ENCODE assay signal across 8 mouse cellular contexts in genomic region chr16:18836468-18837208, GRCm38 (mm10). TPM values are rescaled to one million over a fixed set of nuclear protein-coding genes. Genes with fewer than 3 reads are reported as not detected.
DNase-seq lines count a peak whose midpoint lies in the region; ATAC-seq and TF ChIP-seq lines count a peak whose summit lies in the region.

TSS of gene 2510002D24Rik (plus strand) at chr16:18836578.
TSS of gene Gm28539 (plus strand) at chr16:18836584.

- peak within 1 kb of the TSS; percentile 90 to 92 for H3K4me3 ChIP-seq in MEL (ENCODE audit: control insufficient read depth in 1 of 2, insufficient read depth in 1 of 2, low read depth in 2 of 2, low read length in 2 of 2)
- peak within 1 kb of the TSS; percentile 85 for H3K4me3 ChIP-seq in lung, embryonic 16.5 days (ENCODE audit: low read length)

- peaks cover 4% of the 10 kb centered on the region in 2 experiments; a peak in 2 of 4 replicates for H3K4me1 ChIP-seq in MEL (ENCODE audit: control insufficient read depth in 1 of 2, insufficient read depth in 2 of 2, low read length in 2 of 2)
- H3K4me1 ChIP-seq in lung, embryonic 16.5 days (replicated peaks; ENCODE audit: control insufficient read depth, insufficient read depth, low read length): peaks cover 3% of the 10 kb centered on the region; the same call in 1 of the 2 replicates

- H3K27me3 ChIP-seq in MEL (ENCODE audit: control insufficient read depth in 1 of 2, insufficient read depth in 2 of 2, low read length in 2 of 2): no peaks in the 10 kb centered on the region
- H3K27me3 ChIP-seq in lung, embryonic 16.5 days (ENCODE audit: control insufficient read depth, insufficient read depth, low read depth, low read length): no peaks in the 10 kb centered on the region

- under 1% methylated on average over 46 of the region's 46 CpGs for WGBS in lung, embryonic 16.5 days

- TF ChIP-seq EP300 in MEL (IDR thresholded peaks at IDR 0.05; ENCODE audit: low read depth in 1 of 2, low read length in 2 of 2): no peak

- H3K4me2 ChIP-seq in lung, embryonic 16.5 days (ENCODE audit: low read depth, low read length): peak within 1 kb of the TSS; percentile 78

- peak; percentile 81 to 90 for TF ChIP-seq POLR2A in MEL (IDR thresholded peaks at IDR 0.05; ENCODE audit: control insufficient read depth in 1 of 2, insufficient read depth in 1 of 2, low read depth in 1 of 2, low read length in 2 of 2, poor library complexity in 1 of 2)

- peak; percentile 99 for ATAC-seq in hematopoietic stem cell, adult 5-6 weeks (replicated peaks in 1 of 2; ENCODE audit: insufficient read depth in 1 of 2, low FRiP score in 2 of 2, low TSS enrichment in 1 of 2, low read depth in 1 of 2, poor library complexity in 2 of 2, severe bottlenecking in 2 of 2)
- ATAC-seq in lung, embryonic 16.5 days (ENCODE audit: low read depth): peak; percentile 98

- H3K9ac ChIP-seq in MEL (ENCODE audit: control insufficient read depth, low read depth, low read length, poor library complexity, severe bottlenecking): peak within 1 kb of the TSS; percentile 86
- peak within 1 kb of the TSS; percentile 87 for H3K9ac ChIP-seq in lung, embryonic 16.5 days (ENCODE audit: low read length)

- no peak for TF ChIP-seq RAD21 in MEL (IDR thresholded peaks at IDR 0.05; ENCODE audit: low read depth, low read length)

- H3K27ac ChIP-seq in MEL (ENCODE audit: control insufficient read depth, low read depth, low read length): peak within 1 kb of the TSS; percentile 53
- H3K27ac ChIP-seq in lung, embryonic 16.5 days (ENCODE audit: low read length): peak within 1 kb of the TSS; percentile 72

- TF ChIP-seq CTCF in MEL (IDR thresholded peaks at IDR 0.05 in 2 of 3, conservative IDR thresholded peaks at IDR 0.05 in 1 of 3; ENCODE audit: control insufficient read depth in 1 of 3, insufficient read depth in 1 of 3, low read depth in 2 of 3, low read length in 3 of 3, poor library complexity in 1 of 3, severe bottlenecking in 1 of 3): no peak

- H3K79me2 ChIP-seq in MEL (ENCODE audit: control insufficient read depth, insufficient read depth, low read length, poor library complexity): peaks cover 6% of the 10 kb centered on the region

- DNase-seq in MEL (ENCODE audit: low read depth, low spot score): peak; percentile 96
- DNase-seq in cerebellum, adult 8-10 months: peak; percentile 97
- DNase-seq in forelimb bud, embryonic 11.5 days (ENCODE audit: low read depth, low spot score): peak; percentile 96
- DNase-seq in layer of hippocampus, adult 9-10 months (ENCODE audit: low spot score): peak; percentile 87
- peak; percentile 85 for DNase-seq in ovary, postnatal 10 days (ENCODE audit: low spot score)
- peak; percentile 94 for DNase-seq in thymus, postnatal 10 days (ENCODE audit: low spot score in 2 of 2)

- peaks cover 7 to 9% of the 10 kb centered on the region in 2 experiments for H3K36me3 ChIP-seq in MEL (ENCODE audit: control insufficient read depth in 1 of 2, insufficient read depth in 2 of 2, low read length in 2 of 2)
- H3K36me3 ChIP-seq in lung, embryonic 16.5 days (ENCODE audit: control insufficient read depth, insufficient read depth, low read length): peaks cover 25% of the 10 kb centered on the region

- H3K9me3 ChIP-seq in MEL (replicated peaks; ENCODE audit: insufficient read depth, low read length): no peaks in the 10 kb centered on the region
- H3K9me3 ChIP-seq in lung, embryonic 16.5 days (ENCODE audit: control insufficient read depth, low read length): no peaks in the 10 kb centered on the region

TF ChIP-seq in MEL, 35 proteins besides CTCF, POLR2A, EP300 and RAD21:
- TF ChIP-seq MYC (IDR thresholded peaks at IDR 0.05; ENCODE audit: low read depth, low read length): no peak
- no peak for TF ChIP-seq NRF1 (IDR thresholded peaks at IDR 0.05; ENCODE audit: insufficient read depth, low read depth, low read length, poor library complexity, severe bottlenecking)
- TF ChIP-seq ZMIZ1 (IDR thresholded peaks at IDR 0.05; ENCODE audit: low read depth, low read length): 0 out of 2 replicates have a peak, but pooled peaks have one; percentile 51
- TF ChIP-seq GATA1 (IDR thresholded peaks at IDR 0.05; ENCODE audit: low read depth, low read length): no peak
- TF ChIP-seq TBP (IDR thresholded peaks at IDR 0.05; ENCODE audit: low read depth, low read length): peak; percentile 26; the same call in 1 of the 2 replicates
- TF ChIP-seq POLR2AphosphoS5 (IDR thresholded peaks at IDR 0.05; ENCODE audit: borderline replicate concordance, low read depth, low read length): no peak
- peak; percentile 78 for TF ChIP-seq MAZ (IDR thresholded peaks at IDR 0.05; ENCODE audit: low read depth, low read length)
- no peak for TF ChIP-seq E2F4 (IDR thresholded peaks at IDR 0.05; ENCODE audit: borderline replicate concordance, low read depth, low read length)
- TF ChIP-seq MAFK (IDR thresholded peaks at IDR 0.05; ENCODE audit: borderline replicate concordance, low read depth, low read length): no peak
- TF ChIP-seq ELF1 (IDR thresholded peaks at IDR 0.05; ENCODE audit: low read depth, low read length): no peak
- no peak for TF ChIP-seq ZKSCAN1 (IDR thresholded peaks at IDR 0.05; ENCODE audit: low read depth, low read length)
- TF ChIP-seq ZC3H11A (IDR thresholded peaks at IDR 0.05; ENCODE audit: low read depth, low read length): no peak
- no peak for TF ChIP-seq USF2 (IDR thresholded peaks at IDR 0.05; ENCODE audit: borderline replicate concordance in 1 of 2, insufficient read depth in 1 of 2, low read depth in 1 of 2, low read length in 2 of 2)
- no peak for TF ChIP-seq ZNF384 (IDR thresholded peaks at IDR 0.05; ENCODE audit: low read depth, low read length)
- TF ChIP-seq RCOR1 (IDR thresholded peaks at IDR 0.05; ENCODE audit: low read depth, low read length): no peak
- no peak for TF ChIP-seq CHD1 (IDR thresholded peaks at IDR 0.05; ENCODE audit: low read depth, low read length)
- TF ChIP-seq SMC3 (IDR thresholded peaks at IDR 0.05; ENCODE audit: low read depth, low read length): no peak
- TF ChIP-seq TAL1 (IDR thresholded peaks at IDR 0.05; ENCODE audit: low read length): no peak
- TF ChIP-seq MEF2A (IDR thresholded peaks at IDR 0.05; ENCODE audit: extremely low read depth, insufficient replicate concordance, low read depth, low read length, poor library complexity, severe bottlenecking): no peak
- TF ChIP-seq CHD2 (IDR thresholded peaks at IDR 0.05; ENCODE audit: low read length): peak; percentile 26
- TF ChIP-seq JUND (IDR thresholded peaks at IDR 0.05; ENCODE audit: low read depth, low read length): no peak
- TF ChIP-seq ETS1 (IDR thresholded peaks at IDR 0.05; ENCODE audit: low read depth, low read length): no peak
- TF ChIP-seq KAT2A (conservative IDR thresholded peaks at IDR 0.05; ENCODE audit: low read depth, low read length): no peak
- TF ChIP-seq POLR2AphosphoS2 (IDR thresholded peaks at IDR 0.05; ENCODE audit: low read length): peak; percentile 81; the same call in 1 of the 2 replicates
- TF ChIP-seq BHLHE40 (IDR thresholded peaks at IDR 0.05; ENCODE audit: borderline replicate concordance, low read depth, low read length): no peak
- TF ChIP-seq MAX (IDR thresholded peaks at IDR 0.05; ENCODE audit: low read length): 0 out of 2 replicates have a peak, but pooled peaks have one; percentile 23
- no peak for TF ChIP-seq USF1 (IDR thresholded peaks at IDR 0.05; ENCODE audit: low read depth, low read length)
- 0 out of 2 replicates have a peak, but pooled peaks have one; percentile 20 for TF ChIP-seq TCF12 (IDR thresholded peaks at IDR 0.05; ENCODE audit: low read depth, low read length)
- TF ChIP-seq UBTF (IDR thresholded peaks at IDR 0.05; ENCODE audit: borderline replicate concordance, insufficient read depth, low read depth, low read length): no peak
- TF ChIP-seq HCFC1 (IDR thresholded peaks at IDR 0.05; ENCODE audit: low read depth, low read length): peak; percentile 75
- no peak; the same call in 1 of the 2 replicates for TF ChIP-seq MXI1 (IDR thresholded peaks at IDR 0.05; ENCODE audit: low read depth, low read length)
- TF ChIP-seq GABPA (IDR thresholded peaks at IDR 0.05; ENCODE audit: low read depth, low read length): no peak
- peak; percentile 84 for TF ChIP-seq NELFE (IDR thresholded peaks at IDR 0.05; ENCODE audit: low read depth, low read length)
- no peak for TF ChIP-seq SIN3A (IDR thresholded peaks at IDR 0.05; ENCODE audit: low read length)
- TF ChIP-seq MYB (IDR thresholded peaks at IDR 0.05; ENCODE audit: low read depth, low read length): no peak
TF ChIP-seq in MEL: peak in this region for 9.

RNA-seq across cellular contexts. Expression of gene 2510002D24Rik, which starts in this region (rescaled TPM):
- total RNA-seq in MEL (2012; rRNA removed): 19.9 and 25.3 TPM in 2 replicates
- polyA plus RNA-seq in MEL (2012; ENCODE audit: insufficient read depth in 1 of 2, insufficient read length in 2 of 2, low read depth in 1 of 2, low replicate concordance in 2 of 2, missing spikeins in 1 of 2): 10 to 100 TPM in 1 of 2 experiments, not detected in 1; 33.0 TPM
- 60.7 and 64.3 TPM in 2 replicates for total RNA-seq in hematopoietic stem cell, adult 5-6 weeks (2017)
- 34.5 and 40.4 TPM in 2 replicates for polyA plus RNA-seq in lung, embryonic 16.5 days (2015; fragmentation: Nextera tagmentation; extraction: Ambion mirVana)

RNA-seq across cellular contexts. Expression of gene Gm28539, which starts in this region (rescaled TPM):
- total RNA-seq in MEL (2012; rRNA removed): 1.3 and 2.9 TPM in 2 replicates
- 10 to 100 TPM in 1 of 2 experiments, not detected in 1; 13.9 TPM for polyA plus RNA-seq in MEL (2012; ENCODE audit: insufficient read depth in 1 of 2, insufficient read length in 2 of 2, low read depth in 1 of 2, low replicate concordance in 2 of 2, missing spikeins in 1 of 2)
- total RNA-seq in hematopoietic stem cell, adult 5-6 weeks (2017): not detected in 2 replicates
- not detected in 2 replicates for polyA plus RNA-seq in lung, embryonic 16.5 days (2015; fragmentation: Nextera tagmentation; extraction: Ambion mirVana)

Comparison
In these comparisons a context has a peak if more than half of its experiments do, and no peak if none do; other contexts are left out.
1. Peak in every context shown above with its lines: DNase-seq, ATAC-seq, H3K4me3 ChIP-seq and H3K27ac ChIP-seq.